Mouse (Mus musculus): ENCODE data around the gene Mrpl12. TPM values are rescaled to one million over a fixed set of nuclear protein-coding genes. Genes with fewer than 3 reads are reported as not detected.

Gene Mrpl12
- polyA plus RNA-seq, 1 experiment from 2014 or later = 135 TPM

DNA sequence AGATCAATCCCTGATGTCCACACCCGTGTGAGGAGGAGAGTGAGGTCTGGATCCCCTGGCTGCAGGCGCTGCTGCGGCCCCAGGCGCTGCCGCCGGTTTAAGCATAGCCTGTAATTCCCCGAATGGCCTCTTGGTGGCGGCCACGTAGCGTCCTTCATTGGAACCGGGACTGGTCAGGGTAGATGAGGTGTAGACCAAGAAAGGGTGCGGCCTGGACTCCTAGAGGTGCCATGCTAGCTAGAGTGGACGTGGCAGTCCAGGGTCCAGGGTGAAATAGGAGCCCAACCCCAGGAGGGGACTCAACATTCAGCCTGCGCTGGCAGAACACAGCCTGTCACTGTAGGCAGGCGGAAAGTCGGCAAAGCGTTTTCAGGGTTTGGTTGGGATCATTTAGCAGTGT, 31.2 kb downstream of the Mrpl12 start:
- Histone ChIP-seq H3K27me3 (0 out of 2 replicates have a peak, but pooled peaks cover 4% of the 10 kb centered on the region), H3K4me2 (no peak overlapping the region), H3K9ac (no peak overlapping the region), H3K27ac (no peak overlapping the region), H3K4me1 (peaks cover 10% of the 10 kb centered on the region), H3K9me3 (no peaks in the 10 kb centered on the region), H3K36me3 (replicated peaks) (no peaks in the 10 kb centered on the region), H3K4me3 (replicated peaks) (no peak overlapping the region)
- peak; percentile 61; the same call in 1 of the 2 replicates for ATAC-seq (ENCODE audit: low FRiP score)
- 17% methylated on average over 17 of the region's 17 CpGs for WGBS

DNA sequence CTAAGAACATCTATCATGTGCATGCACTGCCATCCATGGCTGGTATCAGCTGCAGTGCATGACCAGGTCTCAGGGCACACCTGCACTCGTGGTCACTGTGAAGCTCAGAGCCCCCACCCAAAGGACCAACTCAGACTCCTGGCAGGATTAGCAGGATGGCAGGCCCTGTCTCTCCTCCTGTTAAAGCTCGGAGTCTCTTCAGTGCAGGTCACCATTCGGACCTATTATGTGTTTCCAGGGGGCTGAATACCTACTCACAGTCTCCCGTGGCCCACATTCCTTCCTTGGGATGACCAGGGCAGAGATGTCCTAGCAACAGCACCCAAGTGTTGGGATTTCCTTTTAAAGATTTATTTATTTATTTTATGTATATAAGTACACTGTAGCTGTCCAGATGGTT, 32.7 kb downstream of the Mrpl12 start:
- H3K9ac ChIP-seq = no peak overlapping the region
- H3K27ac ChIP-seq = no peak overlapping the region
- no peak overlapping the region for H3K4me3 ChIP-seq (replicated peaks)
- H3K4me2 ChIP-seq = no peak overlapping the region
- H3K4me1 ChIP-seq = 0 out of 2 replicates have a peak, but pooled peaks cover 4% of the 10 kb centered on the region
- 0 out of 2 replicates have a peak, but pooled peaks cover 4% of the 10 kb centered on the region for H3K27me3 ChIP-seq
- no peak for ATAC-seq (ENCODE audit: low FRiP score)
- WGBS = 74% methylated on average over 4 of the region's 4 CpGs
- H3K36me3 ChIP-seq (replicated peaks) = no peaks in the 10 kb centered on the region
- H3K9me3 ChIP-seq = no peaks in the 10 kb centered on the region

DNA sequence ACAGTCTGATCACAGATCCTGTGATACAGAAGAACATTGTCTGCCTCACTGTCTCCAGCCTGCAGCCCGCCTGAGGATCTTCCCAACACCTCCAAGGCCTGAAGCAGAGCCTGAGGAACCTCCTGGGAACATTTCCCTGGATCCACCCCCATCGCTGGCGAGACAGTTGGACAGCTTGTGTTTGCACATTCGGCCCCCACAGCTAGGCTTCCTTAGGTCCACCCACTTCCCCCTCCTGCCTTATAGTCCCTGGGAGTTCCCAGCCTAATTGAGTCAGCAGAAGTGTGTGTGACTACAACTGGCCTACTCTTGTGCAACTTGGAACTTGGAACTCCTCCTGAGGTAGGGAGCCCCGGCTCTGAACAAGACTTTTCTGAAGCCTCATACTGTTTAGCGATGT, 33.6 kb downstream of the Mrpl12 start:
- Histone ChIP-seq H3K9ac (no peak overlapping the region), H3K4me1 (0 out of 2 replicates have a peak, but pooled peaks cover 1% of the 10 kb centered on the region), H3K9me3 (no peaks in the 10 kb centered on the region), H3K4me2 (no peak overlapping the region), H3K27me3 (0 out of 2 replicates have a peak, but pooled peaks cover 4% of the 10 kb centered on the region), H3K4me3 (replicated peaks) (no peak overlapping the region), H3K36me3 (replicated peaks) (no peaks in the 10 kb centered on the region), H3K27ac (no peak overlapping the region)
- ATAC-seq (ENCODE audit: low FRiP score) = no peak
- 72% methylated on average over 6 of the region's 6 CpGs for WGBS

DNA sequence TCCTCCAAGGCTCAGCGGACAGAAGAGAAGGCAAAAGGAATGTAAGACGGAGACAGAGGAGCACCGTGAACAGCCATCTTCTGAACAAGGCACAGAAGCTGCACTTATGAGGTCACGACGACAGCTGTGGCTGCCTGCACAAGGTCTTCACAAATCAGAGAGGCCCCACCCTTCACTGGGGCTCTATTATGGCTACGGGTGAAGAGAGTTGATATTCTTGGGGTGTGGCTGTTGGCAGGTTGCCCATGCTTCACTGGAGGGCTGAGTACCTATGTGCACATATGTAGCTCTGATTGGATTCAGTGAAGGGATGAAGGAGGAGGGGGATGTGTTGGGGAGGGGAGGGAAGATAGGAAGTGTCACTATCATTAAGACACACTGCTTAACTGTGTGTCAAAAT, 34.1 kb downstream of the Mrpl12 start:
- no peak overlapping the region for H3K9ac ChIP-seq
- no peak for ATAC-seq (ENCODE audit: low FRiP score)
- no peak overlapping the region for H3K4me2 ChIP-seq
- H3K27ac ChIP-seq = no peak overlapping the region
- H3K4me3 ChIP-seq (replicated peaks) = no peak overlapping the region
- 78% methylated on average over 6 of the region's 6 CpGs for WGBS
- H3K36me3 ChIP-seq (replicated peaks) = no peaks in the 10 kb centered on the region
- H3K4me1 ChIP-seq = no peaks in the 10 kb centered on the region
- H3K27me3 ChIP-seq = 0 out of 2 replicates have a peak, but pooled peaks cover 4% of the 10 kb centered on the region
- H3K9me3 ChIP-seq = no peaks in the 10 kb centered on the region

DNA sequence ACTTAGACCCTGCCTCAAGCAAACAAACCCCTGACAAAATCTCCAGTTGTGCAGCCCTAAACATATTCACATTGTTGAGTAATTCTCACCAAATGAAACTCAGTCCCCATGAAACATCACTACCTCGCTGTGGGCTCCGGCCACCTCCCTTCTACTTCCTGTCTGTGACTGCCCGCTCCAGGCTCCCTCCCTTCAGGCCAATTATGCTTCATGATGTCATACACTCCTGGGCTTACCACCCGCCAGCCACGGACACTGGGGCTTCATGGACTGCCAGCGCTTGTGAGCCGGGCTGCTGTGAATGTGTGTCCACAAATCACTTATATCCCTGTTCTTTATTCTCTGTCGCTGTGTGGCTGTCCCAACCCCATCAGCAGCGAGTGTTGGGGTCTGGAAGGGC, 35.3 kb downstream of the Mrpl12 start:
- 0 out of 2 replicates have a peak, but pooled peaks cover 4% of the 10 kb centered on the region for H3K27me3 ChIP-seq
- no peaks in the 10 kb centered on the region for H3K4me1 ChIP-seq
- no peaks in the 10 kb centered on the region for H3K36me3 ChIP-seq (replicated peaks)
- ATAC-seq (ENCODE audit: low FRiP score) = no peak
- no peak overlapping the region for H3K4me3 ChIP-seq (replicated peaks)
- H3K9me3 ChIP-seq = no peaks in the 10 kb centered on the region
- H3K27ac ChIP-seq = no peak overlapping the region
- H3K9ac ChIP-seq = no peak overlapping the region
- 48% methylated on average over 9 of the region's 9 CpGs for WGBS
- no peak overlapping the region for H3K4me2 ChIP-seq

DNA sequence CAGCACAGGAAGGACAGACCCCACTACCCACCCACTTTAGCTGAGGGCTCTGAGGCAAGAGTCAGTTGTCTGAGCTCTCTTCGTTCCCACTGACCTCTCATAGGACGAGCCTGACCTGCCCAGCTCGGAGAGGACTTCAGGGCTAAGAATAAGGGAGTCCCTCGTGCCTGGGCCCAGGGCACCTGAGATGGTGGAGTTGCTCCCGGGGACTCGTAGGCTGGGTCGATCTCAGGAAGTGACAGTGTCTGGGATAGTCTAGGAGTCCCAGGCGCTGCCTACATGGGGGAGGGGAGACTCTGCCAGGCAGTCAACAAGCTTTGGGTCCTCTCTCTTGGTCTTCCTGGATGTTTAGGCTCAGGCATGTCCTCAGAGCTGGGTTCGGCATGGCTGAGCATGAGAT, 36.1 kb downstream of the Mrpl12 start:
- Histone ChIP-seq H3K4me3 (replicated peaks) (no peak overlapping the region), H3K36me3 (replicated peaks) (no peaks in the 10 kb centered on the region), H3K4me2 (no peak overlapping the region), H3K9ac (no peak overlapping the region), H3K4me1 (no peaks in the 10 kb centered on the region), H3K27me3 (0 out of 2 replicates have a peak, but pooled peaks cover 4% of the 10 kb centered on the region), H3K9me3 (no peaks in the 10 kb centered on the region), H3K27ac (no peak overlapping the region)
- ATAC-seq (ENCODE audit: low FRiP score) = no peak
- WGBS = 80% methylated on average over 9 of the region's 9 CpGs

DNA sequence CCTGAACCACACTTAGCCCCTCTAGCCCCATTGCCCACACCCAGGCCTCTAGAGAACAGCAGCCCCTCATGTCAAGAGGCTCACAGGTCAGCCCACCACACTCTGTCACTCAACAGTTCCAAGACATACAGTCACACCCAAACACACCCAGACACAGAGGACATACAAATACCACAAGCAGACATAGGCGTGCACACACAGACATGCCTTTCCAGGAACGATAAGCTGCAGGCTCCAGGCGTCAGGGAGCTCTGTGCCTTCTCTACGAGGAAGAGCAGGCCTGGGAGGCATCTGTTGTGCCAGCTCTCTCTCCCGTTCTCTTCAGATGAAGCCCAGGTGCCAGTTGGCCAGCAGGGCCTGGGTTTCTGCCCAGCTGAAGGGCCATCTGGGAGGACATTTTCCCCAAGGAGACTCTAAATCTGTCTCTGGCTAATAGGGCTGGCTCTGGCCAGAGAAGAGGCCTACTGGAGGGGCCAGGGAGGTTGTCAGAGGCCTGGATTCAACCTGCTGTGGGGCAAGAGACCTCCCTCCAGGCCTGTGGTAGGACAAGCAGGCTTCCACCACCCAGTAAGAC, 36.6 kb downstream of the Mrpl12 start:
- H3K27ac ChIP-seq = no peak overlapping the region
- H3K4me1 ChIP-seq = no peaks in the 10 kb centered on the region
- H3K4me2 ChIP-seq = no peak overlapping the region
- WGBS = 87% methylated on average over 5 of the region's 5 CpGs
- H3K27me3 ChIP-seq = 0 out of 2 replicates have a peak, but pooled peaks cover 3% of the 10 kb centered on the region
- no peaks in the 10 kb centered on the region for H3K9me3 ChIP-seq
- H3K9ac ChIP-seq = no peak overlapping the region
- no peak for ATAC-seq (ENCODE audit: low FRiP score)
- no peaks in the 10 kb centered on the region for H3K36me3 ChIP-seq (replicated peaks)
- no peak overlapping the region for H3K4me3 ChIP-seq (replicated peaks)

DNA sequence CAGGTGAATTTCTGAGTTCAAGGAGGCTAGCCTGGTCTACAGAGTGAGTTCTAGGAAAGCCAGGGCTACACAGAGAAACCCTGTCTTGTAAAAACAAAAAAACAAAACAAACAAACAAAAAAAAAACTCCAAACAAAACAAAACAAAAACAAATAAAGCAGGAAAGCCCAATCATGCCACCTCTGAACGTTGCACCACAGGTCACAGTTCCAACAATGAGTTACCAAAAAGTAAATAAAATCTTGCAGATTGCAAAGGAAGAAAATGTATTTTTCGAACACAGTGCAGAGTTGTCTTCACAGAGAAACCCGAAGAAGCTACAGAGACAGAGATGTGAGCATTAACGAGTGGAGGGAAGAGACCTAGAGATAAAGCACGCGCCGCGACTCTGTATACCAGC, 38.2 kb downstream of the Mrpl12 start:
- WGBS = 88% methylated on average over 8 of the region's 8 CpGs
- H3K4me2 ChIP-seq = no peak overlapping the region
- ATAC-seq (ENCODE audit: low FRiP score) = no peak
- no peak overlapping the region for H3K9ac ChIP-seq
- H3K27ac ChIP-seq = no peak overlapping the region
- no peaks in the 10 kb centered on the region for H3K36me3 ChIP-seq (replicated peaks)
- H3K9me3 ChIP-seq = no peaks in the 10 kb centered on the region
- H3K4me1 ChIP-seq = no peaks in the 10 kb centered on the region
- no peak overlapping the region for H3K4me3 ChIP-seq (replicated peaks)
- H3K27me3 ChIP-seq = peaks cover 3% of the 10 kb centered on the region

DNA sequence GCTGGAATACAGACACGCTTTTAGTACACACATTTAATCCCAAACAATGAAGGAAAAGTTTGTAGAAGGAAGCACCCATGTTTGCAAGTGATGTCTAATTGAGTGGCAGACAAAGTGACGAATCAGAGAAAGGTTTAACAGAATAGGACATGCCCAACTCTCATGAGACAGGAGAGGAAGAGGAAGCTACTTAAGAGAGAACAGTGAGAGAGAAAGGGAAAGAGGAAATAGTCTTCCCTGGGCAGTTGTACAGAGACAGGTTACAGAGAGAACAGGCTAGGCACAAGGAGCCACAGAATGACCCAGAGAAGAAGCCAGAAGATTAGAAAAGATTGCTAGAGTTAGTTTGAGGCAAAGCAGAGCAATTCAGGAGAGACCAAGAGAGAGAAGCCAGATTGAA, 41.5 kb downstream of the Mrpl12 start:
- H3K36me3 ChIP-seq (replicated peaks) = no peaks in the 10 kb centered on the region
- peaks cover 36% of the 10 kb centered on the region for H3K27me3 ChIP-seq
- no peak overlapping the region for H3K27ac ChIP-seq
- H3K4me1 ChIP-seq = peaks cover 8% of the 10 kb centered on the region
- no peak overlapping the region for H3K4me2 ChIP-seq
- H3K4me3 ChIP-seq (replicated peaks) = no peak overlapping the region
- WGBS = 81% methylated on average over 2 of the region's 2 CpGs
- no peak for ATAC-seq (ENCODE audit: low FRiP score)
- no peak overlapping the region for H3K9ac ChIP-seq
- H3K9me3 ChIP-seq = no peaks in the 10 kb centered on the region

DNA sequence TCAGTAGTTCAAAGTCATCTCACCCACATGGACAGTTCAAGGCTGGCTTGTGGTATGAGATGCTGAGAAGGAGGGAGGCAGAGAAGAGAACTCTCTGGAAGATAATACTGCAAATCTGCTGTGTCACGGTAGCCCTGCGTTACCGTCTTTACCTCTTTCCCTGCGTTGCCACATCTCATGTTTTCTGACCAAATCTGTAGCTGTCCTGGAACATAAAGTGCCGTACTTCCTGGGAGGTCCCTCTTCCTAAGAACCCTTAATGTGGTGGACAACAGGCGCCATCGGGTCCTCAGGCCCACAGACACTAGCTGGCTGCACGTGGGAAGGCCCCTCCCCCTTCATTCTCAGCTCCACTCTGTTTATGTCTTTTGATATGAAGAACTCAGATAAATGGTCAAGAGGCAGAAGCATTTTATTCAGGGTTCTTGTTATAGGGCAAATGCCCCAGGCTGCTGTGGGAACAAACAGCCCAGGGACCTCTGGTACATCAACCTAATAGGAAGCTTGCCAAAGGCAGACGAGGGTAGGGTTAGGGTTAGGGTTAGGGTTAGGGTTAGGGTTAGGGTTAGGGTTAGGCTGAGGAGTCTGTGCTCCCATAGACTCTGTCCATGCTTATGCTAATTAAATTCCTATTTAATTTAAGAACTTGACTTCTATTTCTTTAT, 43.4 kb downstream of the Mrpl12 start:
- 84% methylated on average over 9 of the region's 9 CpGs for WGBS
- H3K4me3 ChIP-seq (replicated peaks) = no peak overlapping the region
- no peak overlapping the region for H3K4me2 ChIP-seq
- ATAC-seq (ENCODE audit: low FRiP score) = no peak
- H3K36me3 ChIP-seq (replicated peaks) = no peaks in the 10 kb centered on the region
- H3K4me1 ChIP-seq = peaks cover 8% of the 10 kb centered on the region
- no peak overlapping the region for H3K27ac ChIP-seq
- H3K9me3 ChIP-seq = no peaks in the 10 kb centered on the region
- H3K27me3 ChIP-seq = peaks cover 55% of the 10 kb centered on the region
- no peak overlapping the region for H3K9ac ChIP-seq

DNA sequence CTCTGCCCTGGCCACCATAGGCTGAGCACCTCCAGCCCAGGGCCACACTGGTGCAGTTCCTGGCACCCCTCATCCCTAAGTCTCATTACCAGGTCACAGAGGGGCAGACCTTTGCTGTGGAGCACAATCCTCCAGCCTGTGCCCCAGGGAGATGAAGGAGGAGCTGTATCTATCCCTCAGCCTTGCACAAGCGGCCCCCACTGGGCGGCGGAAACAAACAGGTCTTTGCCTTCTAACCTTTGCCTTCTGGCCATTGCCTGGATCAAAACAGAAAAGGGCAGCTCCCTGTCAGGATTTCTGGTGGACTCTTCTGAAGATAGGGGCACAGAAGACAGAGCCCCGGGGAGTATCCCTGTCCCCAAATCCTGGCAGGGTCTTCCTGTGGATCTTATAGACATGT, 44.5 kb downstream of the Mrpl12 start:
- Histone ChIP-seq H3K9me3 (no peaks in the 10 kb centered on the region), H3K27me3 (peaks cover 66% of the 10 kb centered on the region)
- 57% methylated on average over 4 of the region's 4 CpGs for WGBS

DNA sequence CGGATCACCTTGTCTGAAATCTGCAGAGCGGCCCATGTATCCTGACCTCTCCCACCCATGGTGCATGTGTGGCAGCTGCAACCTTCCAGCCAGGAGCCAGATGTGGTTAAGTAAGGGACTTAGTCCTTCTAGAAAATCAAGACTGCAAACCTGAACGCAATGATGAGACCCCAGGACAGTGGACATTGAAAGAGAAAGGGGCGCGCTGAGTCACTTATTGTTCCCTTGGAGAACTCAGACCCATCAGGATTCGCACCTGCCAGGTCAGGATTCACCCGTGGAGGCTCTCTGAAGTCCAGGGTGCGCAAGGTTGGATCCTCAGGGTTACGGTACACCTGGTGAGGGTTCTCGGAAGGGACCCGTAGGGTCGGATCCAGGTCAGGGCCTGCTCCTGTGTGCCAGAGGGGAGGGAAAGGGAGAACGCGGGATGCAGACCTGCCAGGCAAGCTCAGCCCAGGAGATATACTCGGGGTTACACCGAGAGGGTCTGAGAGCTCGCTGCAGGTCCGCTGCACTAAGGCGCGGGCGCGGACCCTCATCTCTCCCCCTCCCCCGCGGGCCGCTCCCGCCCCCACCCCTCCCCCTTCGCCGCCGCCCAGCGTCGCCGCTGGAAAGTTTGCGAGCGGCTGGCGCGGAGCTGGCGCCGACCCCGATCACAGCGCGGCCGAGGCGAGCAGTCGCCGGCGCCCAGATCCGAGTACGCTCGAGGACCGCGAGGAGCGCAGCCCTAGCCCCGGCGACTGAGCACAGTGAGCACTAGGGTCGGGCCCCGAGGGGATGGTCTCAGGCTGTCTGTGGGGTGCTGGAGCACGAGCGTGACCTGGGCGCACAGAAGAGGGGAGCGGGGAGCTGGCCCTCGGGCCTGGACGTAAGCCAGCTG, 45.9 kb downstream of the Mrpl12 start, which contains the start of gene Gcgr:
Gcgr (plus strand) TSS at position 615 of the 880 bp plus-strand sequence.
- Histone ChIP-seq H3K4me3 (replicated peaks) (peak within 1 kb of the TSS; percentile 38), H3K4me1 (peaks cover 8% of the 10 kb centered on the region), H3K27me3 (peaks cover 77% of the 10 kb centered on the region), H3K27ac (no peak within 1 kb of the TSS), H3K9ac (peak within 1 kb of the TSS; percentile 50), H3K4me2 (peak within 1 kb of the TSS; percentile 57), H3K9me3 (no peaks in the 10 kb centered on the region), H3K36me3 (replicated peaks) (no peaks in the 10 kb centered on the region)
- 7% methylated on average over 59 of the region's 62 CpGs for WGBS
- ATAC-seq (ENCODE audit: low FRiP score) = no peak; the same call in 1 of the 2 replicates

More for the DNA sequence above, 44.5 kb downstream of the Mrpl12 start:
- no peak overlapping the region for H3K27ac ChIP-seq
- ATAC-seq (ENCODE audit: low FRiP score) = no peak
- H3K4me2 ChIP-seq = no peak overlapping the region
- H3K36me3 ChIP-seq (replicated peaks) = no peaks in the 10 kb centered on the region
- no peak overlapping the region for H3K4me3 ChIP-seq (replicated peaks)
- no peak overlapping the region for H3K9ac ChIP-seq
- H3K4me1 ChIP-seq = peaks cover 8% of the 10 kb centered on the region

Measured in forebrain, embryonic 12.5 days (tissue).